Mouse (Mus musculus) naive thymus-derived CD4-positive, alpha-beta T cell, adult 2 months (primary cell): ENCODE measurements around the gene Scube3.

Experiments
- DNase-seq: peaks from one replicate; pipeline ENCODE4 v3.0.0-alpha.2; 2011; ENCODE audit warnings: low read depth

Scube3 gene

GRCm38 (mm10) chr17:28177540-28178046, 35.7 kb downstream of the Scube3 start:
- peak; percentile 41 for DNase-seq

- DNase-seq = no peak
Observed at GRCm38 (mm10) chr17:28180331-28180730, 38.4 kb downstream of the Scube3 start.

DNA sequence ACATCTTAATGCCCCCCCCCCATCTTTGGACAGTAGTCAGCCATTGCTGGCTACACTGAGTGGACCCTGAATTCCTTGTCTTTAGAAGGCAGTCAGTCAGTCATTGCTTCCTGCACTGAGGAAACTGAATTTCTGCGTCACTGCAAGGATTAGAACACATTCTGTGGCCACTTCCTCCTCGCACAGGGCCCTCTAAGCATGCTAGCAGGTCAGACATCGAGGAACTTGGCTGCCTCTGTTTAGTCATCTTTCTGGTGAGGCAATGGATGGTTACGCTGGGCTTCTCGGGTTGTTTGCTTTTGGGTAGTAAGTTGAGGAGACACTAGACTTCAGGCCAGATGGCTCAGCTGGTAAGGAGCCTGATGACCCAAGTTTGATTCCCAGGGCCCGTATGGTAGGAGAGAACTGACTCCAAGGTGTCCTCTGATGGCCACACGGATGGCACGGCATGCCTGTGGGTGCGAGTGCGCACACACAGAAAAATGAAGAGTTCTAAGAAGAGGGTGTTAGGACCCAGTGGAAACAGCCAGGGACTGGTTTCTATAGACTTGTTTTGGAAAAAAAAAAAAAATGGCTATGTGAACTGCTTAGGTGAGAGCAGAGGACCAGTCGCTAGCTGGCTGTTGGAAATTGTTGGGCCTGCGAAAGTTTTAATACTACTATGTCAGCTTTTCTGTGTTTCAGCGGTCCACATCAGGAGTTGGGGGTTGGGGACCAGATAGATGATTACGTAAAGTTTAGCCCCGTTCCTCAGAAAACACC, 39.0 kb downstream of the Scube3 start:
- no peak for DNase-seq

DNA sequence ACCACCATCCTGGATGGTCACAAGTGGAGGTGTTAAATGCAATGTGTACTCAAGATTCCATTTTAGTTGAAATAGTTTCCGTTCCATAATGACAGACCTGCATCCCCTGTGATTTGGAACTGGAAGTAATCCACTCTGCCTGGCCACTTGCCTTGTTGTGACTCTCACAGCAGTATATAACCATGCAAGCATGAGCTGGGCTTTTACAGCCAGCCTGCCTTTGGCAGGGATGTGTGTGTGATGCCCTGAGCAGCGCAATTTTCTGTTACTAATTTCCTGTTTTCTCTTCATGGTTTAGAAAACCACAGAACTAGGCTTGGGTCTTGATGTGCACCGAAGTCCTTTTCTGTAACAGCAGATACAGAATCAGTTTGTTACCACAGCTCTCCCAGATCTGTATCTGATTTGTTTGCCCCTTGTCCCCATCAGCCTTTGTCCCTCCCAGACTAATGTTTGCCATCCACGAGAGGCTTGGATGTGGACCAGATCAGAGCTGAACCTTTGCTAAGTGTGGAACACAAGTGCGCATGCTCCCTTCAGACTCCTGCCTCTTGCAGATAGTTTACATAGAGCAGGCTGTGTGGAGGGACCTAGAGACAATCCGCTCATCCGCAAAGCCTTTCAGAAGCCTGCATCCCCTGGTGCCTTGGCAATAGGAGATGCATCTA, 43.2 kb downstream of the Scube3 start:
- no peak for DNase-seq

- no peak for DNase-seq
Observed at GRCm38 (mm10) chr17:28188313-28188712, 46.4 kb downstream of the Scube3 start.

DNA sequence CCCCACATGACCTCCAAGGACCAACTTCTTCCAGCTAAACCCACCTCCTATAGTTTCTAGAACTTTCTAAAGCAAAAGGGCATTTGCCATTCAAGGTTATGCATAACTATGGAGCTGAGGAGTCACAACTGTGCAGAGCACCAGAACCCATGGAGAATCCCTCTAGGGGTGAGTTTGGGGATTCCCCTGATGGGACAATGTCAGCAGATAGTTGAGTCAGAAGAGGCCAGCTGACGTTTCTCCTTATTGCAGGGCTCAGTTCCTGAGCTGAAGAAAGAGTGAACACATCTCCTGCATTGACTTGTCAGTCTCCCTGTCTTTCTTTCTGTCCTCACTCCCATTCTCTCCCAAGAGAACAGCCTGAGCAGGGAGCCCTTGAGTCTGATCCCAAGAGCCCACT, 50.8 kb downstream of the Scube3 start:
- no peak for DNase-seq

DNA sequence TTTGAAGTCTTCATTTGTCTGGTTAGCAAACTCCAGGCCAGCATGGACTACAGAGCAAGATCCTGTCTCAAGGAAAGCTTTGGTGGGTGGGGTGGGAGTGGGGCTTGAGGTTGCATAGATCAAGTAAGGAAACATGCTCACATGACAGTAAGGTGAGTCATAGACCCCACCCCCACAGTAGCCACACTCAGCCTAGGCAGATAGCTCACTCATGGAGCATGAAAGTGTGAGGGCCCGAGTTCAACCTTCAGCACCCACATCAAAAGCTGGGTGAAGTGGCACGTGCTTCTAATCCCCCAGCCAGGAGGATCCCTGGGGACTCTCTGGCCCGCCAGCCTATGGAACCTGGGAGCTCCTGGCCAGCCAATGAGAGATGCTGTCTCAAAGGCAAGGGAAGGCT, 51.6 kb downstream of the Scube3 start:
- no peak for DNase-seq

GRCm38 (mm10) chr17:28195033-28195432, 53.1 kb downstream of the Scube3 start:
- no peak for DNase-seq

GRCm38 (mm10) chr17:28197646-28198045, 55.7 kb downstream of the Scube3 start:
- DNase-seq = no peak

- no peak for DNase-seq
Observed at GRCm38 (mm10) chr17:28201982-28202381, 60.0 kb downstream of the Scube3 start.

DNA sequence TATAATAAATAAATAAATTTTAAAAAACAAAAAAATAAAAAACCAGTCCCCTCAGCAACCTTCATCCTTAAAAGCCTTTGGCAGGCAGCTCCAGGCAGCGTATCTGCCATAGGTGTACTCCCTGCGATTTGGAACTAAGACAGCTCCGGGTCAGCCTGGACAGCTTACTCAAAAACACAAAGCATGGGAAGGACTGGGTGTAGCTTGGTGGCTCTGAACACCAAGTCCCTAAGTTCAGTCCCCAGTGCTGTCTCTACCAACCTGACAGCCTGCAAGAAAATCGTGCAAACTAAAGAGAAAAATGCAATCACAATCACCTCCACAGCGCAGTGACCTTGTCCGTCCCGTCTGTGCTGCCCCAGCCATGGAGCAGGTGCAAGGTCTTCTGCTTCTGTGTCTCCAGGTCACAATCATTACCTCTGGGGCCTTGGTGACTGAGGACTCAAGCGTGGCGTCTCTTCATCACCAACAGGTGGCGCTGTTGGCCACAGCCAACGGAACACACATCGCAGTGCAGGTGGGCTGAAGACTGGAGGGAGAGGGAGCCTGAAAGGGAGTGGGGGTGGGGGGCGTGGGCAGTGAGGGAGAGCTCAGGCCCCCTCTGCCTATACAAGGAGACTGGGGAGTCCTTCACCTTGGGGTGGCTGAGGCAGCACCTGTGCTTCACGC, 62.2 kb downstream of the Scube3 start:
- DNase-seq = peak; percentile 90

GRCm38 (mm10) chr17:28205443-28205842, 63.5 kb downstream of the Scube3 start:
- no peak for DNase-seq

GRCm38 (mm10) chr17:28207092-28207491, 65.2 kb downstream of the Scube3 start:
- DNase-seq = no peak

DNA sequence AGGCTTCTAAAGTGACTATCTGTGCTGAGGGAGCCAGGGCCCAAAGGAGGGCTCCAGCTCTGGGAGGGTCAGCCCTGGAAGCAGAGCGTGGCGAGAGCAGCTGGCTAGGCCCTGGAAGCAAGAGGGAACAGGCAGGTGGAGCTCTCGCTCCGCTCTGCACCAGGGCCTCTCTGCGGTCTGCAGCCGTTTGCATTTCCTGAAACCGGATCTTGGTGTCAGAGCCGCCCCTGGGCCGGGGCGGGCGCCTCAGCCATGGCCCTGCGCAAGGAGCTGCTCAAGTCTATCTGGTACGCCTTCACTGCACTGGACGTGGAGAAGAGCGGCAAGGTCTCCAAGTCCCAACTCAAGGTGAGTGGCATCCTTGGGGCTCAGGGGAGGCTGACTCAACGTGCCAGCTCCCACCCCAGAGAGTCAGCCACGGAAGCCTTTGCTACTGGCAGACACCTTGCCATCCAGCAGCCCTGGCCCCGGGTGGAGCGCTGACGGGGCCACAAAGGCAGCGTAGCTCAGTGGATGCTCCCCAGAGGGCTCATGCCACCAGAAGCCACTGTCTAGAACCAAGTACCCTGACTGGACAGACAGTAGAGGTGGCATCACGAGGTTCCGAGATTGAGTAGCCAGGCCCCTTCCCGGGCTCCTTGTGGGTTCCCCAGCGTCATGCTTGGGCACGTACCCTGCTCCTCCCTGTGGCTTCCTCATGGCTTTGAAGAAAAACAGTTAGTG, 65.8 kb downstream of the Scube3 start, which contains the start of gene Def6:
Gene Def6, plus strand, starts transcription at position 188 of the 723 bp plus-strand sequence.
- peak; percentile 93 for DNase-seq

DNA sequence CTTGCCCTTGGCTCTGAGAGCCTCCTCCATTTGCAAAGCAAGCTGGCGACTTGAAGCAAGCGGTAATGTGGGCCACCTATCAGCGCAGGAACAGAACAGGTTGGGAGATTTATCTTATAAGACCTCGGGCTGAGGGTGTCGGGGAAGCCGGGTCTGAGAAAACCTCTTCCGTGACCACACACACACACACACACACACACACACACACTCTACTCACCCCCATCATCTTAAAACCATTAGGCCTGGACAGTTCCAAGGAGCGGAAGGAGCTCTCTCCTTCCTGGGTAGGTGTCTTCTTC, 66.3 kb downstream of the Scube3 start:
- no peak for DNase-seq

DNA sequence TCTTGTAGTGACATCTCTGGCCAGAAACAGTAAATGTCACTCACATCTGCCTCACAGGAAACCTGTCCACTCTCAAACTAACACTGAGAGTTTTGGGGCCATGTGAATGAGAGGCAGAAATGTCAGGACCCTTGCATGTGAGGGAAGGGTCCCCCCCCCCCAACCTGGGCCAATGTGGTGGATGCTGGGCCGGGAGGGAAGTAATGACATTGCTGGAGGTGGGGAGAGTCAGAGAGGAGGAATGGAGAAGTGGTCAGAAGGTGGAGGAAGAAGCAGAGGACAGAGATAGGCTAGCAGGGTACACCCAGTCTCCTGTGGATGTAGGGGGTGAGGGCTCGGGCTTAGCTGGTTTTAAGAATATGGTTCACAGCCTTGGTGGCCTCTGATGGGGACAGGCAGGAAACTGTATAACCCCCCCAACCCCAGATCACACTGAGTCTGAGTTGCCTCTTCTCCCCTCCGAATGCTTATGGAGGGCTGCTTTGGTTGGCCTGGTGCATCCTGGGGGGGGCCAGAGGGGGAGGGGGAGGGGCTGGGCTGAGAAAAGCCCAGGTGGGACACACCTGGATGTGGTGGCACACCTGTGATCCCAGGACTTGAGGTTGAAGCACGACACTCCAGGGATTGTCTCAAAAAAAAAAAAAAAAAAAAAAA, 67.6 kb downstream of the Scube3 start:
- DNase-seq = peak; percentile 50

- DNase-seq = peak; percentile 94
Observed at GRCm38 (mm10) chr17:28211921-28212341, 70.0 kb downstream of the Scube3 start.

DNA sequence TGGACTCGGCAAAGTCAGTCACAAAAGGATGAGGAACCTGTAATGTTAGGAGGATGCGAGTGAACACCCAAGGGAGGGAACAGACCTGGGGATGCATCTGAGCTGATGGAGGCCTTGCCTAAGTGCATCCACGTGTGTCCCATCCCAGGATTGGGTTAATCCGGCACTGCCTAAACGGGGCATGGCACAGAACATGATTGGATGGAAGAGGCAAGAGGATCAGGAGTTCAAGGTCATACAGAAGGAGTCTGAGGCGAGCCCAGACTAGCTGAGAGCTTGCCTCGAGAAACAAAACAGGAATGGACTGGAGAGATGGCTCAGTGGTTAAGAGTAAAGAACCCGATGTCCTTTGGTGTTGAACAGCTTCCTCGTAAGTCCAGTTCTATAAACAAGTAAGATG, 70.5 kb downstream of the Scube3 start:
- no peak for DNase-seq

DNA sequence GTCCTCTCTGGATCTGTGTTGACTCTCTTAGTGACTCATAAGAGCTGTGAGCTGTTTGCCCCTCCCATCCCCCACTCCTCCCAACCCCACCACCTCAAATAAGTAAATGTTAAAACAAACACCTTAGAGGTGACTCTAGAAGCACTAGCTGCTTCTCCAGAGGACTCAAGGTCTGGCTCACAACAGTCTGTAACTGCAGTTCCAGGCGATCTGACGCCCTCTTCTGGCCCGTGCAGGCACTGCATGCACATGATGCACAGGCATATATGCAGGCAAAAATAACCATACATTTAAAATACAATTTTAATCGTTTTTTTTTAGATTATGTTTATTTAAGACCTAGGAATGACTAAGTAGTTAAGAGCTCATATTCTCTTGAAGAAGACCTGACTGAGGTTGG, 71.3 kb downstream of the Scube3 start:
- peak; percentile 74 for DNase-seq

- peak; percentile 43 for DNase-seq
Observed at GRCm38 (mm10) chr17:28216791-28217190, 74.8 kb downstream of the Scube3 start.

- peak; percentile 94 for DNase-seq
Observed at GRCm38 (mm10) chr17:28217721-28218649, 76.0 kb downstream of the Scube3 start.
